In genomic region chr2:72145281-72145875, GRCm38 (mm10) we compare ENCODE assay signal across 15 mouse cellular contexts.
A peak's percentile ranks its signal among the peaks of the same experiment; 100 is the strongest.
DNase-seq lines count a peak whose midpoint lies in the region; ATAC-seq lines count a peak whose summit lies in the region.
"Had no signal": no experiment of that assay in that cellular context is flagged by ENCODE, and none has a peak within 500 bp of the region (broad histone marks: within the 10 kb centered on the region; RNA-seq: fewer than 3 reads in every experiment).

No protein-coding gene starts in this region.

- WGBS in limb, embryonic 15.5 days: 82% methylated on average over 11 of the region's 11 CpGs

- H3K27me3 ChIP-seq in limb, embryonic 15.5 days: no peaks in the 10 kb centered on the region
- H3K27me3 ChIP-seq: embryonic facial prominence, embryonic 12.5 days; intestine, embryonic 15.5 days; midbrain, embryonic 13.5 days had no signal

- no peak overlapping the region for H3K4me3 ChIP-seq in limb, embryonic 15.5 days
- H3K4me3 ChIP-seq: embryonic facial prominence, embryonic 12.5 days; intestine, embryonic 15.5 days; midbrain, embryonic 13.5 days had no signal

- peak overlapping the region; percentile 43; the same call in 1 of the 2 replicates for H3K27ac ChIP-seq in limb, embryonic 15.5 days
- H3K27ac ChIP-seq: embryonic facial prominence, embryonic 12.5 days; intestine, embryonic 15.5 days; midbrain, embryonic 13.5 days had no signal

- peaks cover 23% of the 10 kb centered on the region for H3K4me1 ChIP-seq in limb, embryonic 15.5 days

- H3K9ac ChIP-seq in limb, embryonic 15.5 days: no peak overlapping the region
- H3K9ac ChIP-seq: embryonic facial prominence, embryonic 12.5 days; forebrain, postnatal 0 days; intestine, embryonic 15.5 days; midbrain, embryonic 13.5 days had no signal

- no peaks in the 10 kb centered on the region for H3K9me3 ChIP-seq in limb, embryonic 15.5 days
- H3K9me3 ChIP-seq: embryonic facial prominence, embryonic 12.5 days; G1E; intestine, embryonic 15.5 days; midbrain, embryonic 13.5 days had no signal

- ATAC-seq in limb, embryonic 15.5 days (ENCODE audit: insufficient number of reproducible peaks, low FRiP score, low TSS enrichment, low read depth): no peak
- ATAC-seq: forebrain, postnatal 0 days; intestine, embryonic 15.5 days; midbrain, embryonic 13.5 days had no signal

- no peaks in the 10 kb centered on the region for H3K36me3 ChIP-seq in limb, embryonic 15.5 days
- H3K36me3 ChIP-seq: embryonic facial prominence, embryonic 12.5 days; G1E; intestine, embryonic 15.5 days; midbrain, embryonic 13.5 days had no signal

- no peak overlapping the region for H3K4me2 ChIP-seq in limb, embryonic 15.5 days
- H3K4me2 ChIP-seq: embryonic facial prominence, embryonic 12.5 days; intestine, embryonic 15.5 days; liver, embryonic 11.5 days; midbrain, embryonic 13.5 days had no signal

- DNase-seq in lung, adult 18-20 months: peak; percentile 31 to 36
- no peak for DNase-seq in lung, postnatal 10 days
- DNase-seq in adrenal gland, adult 2 months: peak; percentile 83
- DNase-seq in thymus, postnatal 10 days (ENCODE audit: low spot score in 2 of 2): peak; percentile 49 to 60
- no peak for DNase-seq in natural killer cell, adult 2 months (ENCODE audit: low spot score in 2 of 2)
- no peak for DNase-seq in neural tube, embryonic 10.5 days (ENCODE audit: extremely low spot score, low spot score)
- DNase-seq: cerebellum, adult 9-10 months; forebrain, postnatal 0 days; spleen, adult 18-20 months had no signal

Comparison
In these comparisons a context has a peak if more than half of its experiments do, and no peak if none do; other contexts are left out.
1. DNase-seq: peak in lung, adult 18-20 months (2 of 2), adrenal gland, adult 2 months (single experiment) and thymus, postnatal 10 days (2 of 2); none in lung, postnatal 10 days (single experiment), natural killer cell, adult 2 months (0 of 2) and neural tube, embryonic 10.5 days (single experiment).